Mouse (Mus musculus) liver, embryonic 12.5 days (tissue): Measurements from ENCODE around the gene Nfix. TPM values are rescaled to one million over a fixed set of nuclear protein-coding genes. Genes with fewer than 3 reads are reported as not detected.

Experiments used
- ATAC-seq: fragments of 200-750 bp; cut with Nextera tagmentation; 2 replicates; pipeline ENCODE4 v1.8.0; 2017; ENCODE audit warnings: moderate number of reproducible peaks, mild to moderate bottlenecking, moderate library complexity
- H3K27ac ChIP-seq: fragments of 300-500 bp; sonication (generic); 2 replicates; pipeline ENCODE4 v1.5.1; 2016; ENCODE audit warnings: mild to moderate bottlenecking
- H3K27me3 ChIP-seq: fragments of 300-500 bp; sonication (generic); replicated peaks from 2 replicates; pipeline ENCODE4 v1.6.1; 2016; ENCODE audit warnings: mild to moderate bottlenecking, moderate library complexity
- H3K36me3 ChIP-seq: fragments of 300-500 bp; sonication (generic); 2 replicates; pipeline ENCODE4 v1.6.1; 2016; ENCODE audit warnings: mild to moderate bottlenecking, moderate library complexity
- H3K4me1 ChIP-seq: fragments of 300-500 bp; sonication (generic); 2 replicates; pipeline ENCODE4 v1.6.1; 2016
- H3K4me2 ChIP-seq: fragments of 300-500 bp; sonication (generic); 2 replicates; pipeline ENCODE4 v1.6.1; 2016; ENCODE audit warnings: mild to moderate bottlenecking, moderate library complexity
- H3K4me3 ChIP-seq: fragments of 300-500 bp; sonication (generic); 2 replicates; pipeline ENCODE4 v1.5.1; 2016; ENCODE audit warnings: mild to moderate bottlenecking, moderate library complexity
- H3K9ac ChIP-seq: fragments of 300-500 bp; sonication (generic); 2 replicates; pipeline ENCODE4 v1.6.1; 2016; ENCODE audit warnings: mild to moderate bottlenecking, moderate library complexity
- H3K9me3 ChIP-seq: fragments of 300-500 bp; sonication (generic); replicated peaks from 2 replicates; pipeline ENCODE4 v1.6.1; 2016; ENCODE audit warnings: mild to moderate bottlenecking, moderate library complexity
- WGBS: fragments of 180-500 bp; shearing (Covaris S2); methylation state at CpG from one replicate; pipeline ENCODE4 v1.1.7; 2016; ENCODE audit not compliant: insufficient replicate concordance; 5-methylcytosine and 5-hydroxymethylcytosine counted together
- polyA plus RNA-seq: library from polyadenylated mRNA; unstranded; fragments of >200 nt; fragmentation: Nextera tagmentation; extraction: Ambion mirVana; gene quantifications from 2 replicates; pipeline ENCODE4 v1.2.1, GENCODE M21; 2016

The Nfix gene
- polyA plus RNA-seq, 1 experiment from 2014 or later = 2.8 TPM

- H3K4me3 ChIP-seq = no peak overlapping the region
- ATAC-seq = no peak
- no peaks in the 10 kb centered on the region for H3K4me1 ChIP-seq
- H3K27me3 ChIP-seq = peaks cover 100% of the 10 kb centered on the region
- no peak overlapping the region for H3K4me2 ChIP-seq
- no peak overlapping the region for H3K9ac ChIP-seq
- 5% methylated on average over 10 of the region's 10 CpGs for WGBS
- H3K27ac ChIP-seq = no peak overlapping the region
- H3K9me3 ChIP-seq = no peaks in the 10 kb centered on the region
- no peaks in the 10 kb centered on the region for H3K36me3 ChIP-seq
These were observed 17.5 kb downstream of the Nfix start for GRCm38 (mm10) chr8:84782680-84783079.

GRCm38 (mm10) chr8:84781686-84782505 is 18.2 kb downstream of the Nfix start:
- 14% methylated on average over 5 of the region's 5 CpGs for WGBS
- no peak for ATAC-seq
- H3K9me3 ChIP-seq = no peaks in the 10 kb centered on the region
- no peak overlapping the region for H3K27ac ChIP-seq
- no peak overlapping the region for H3K4me2 ChIP-seq
- no peak overlapping the region for H3K9ac ChIP-seq
- no peaks in the 10 kb centered on the region for H3K4me1 ChIP-seq
- no peaks in the 10 kb centered on the region for H3K36me3 ChIP-seq
- H3K4me3 ChIP-seq = no peak overlapping the region
- peaks cover 100% of the 10 kb centered on the region for H3K27me3 ChIP-seq

- no peak overlapping the region for H3K27ac ChIP-seq
- no peaks in the 10 kb centered on the region for H3K36me3 ChIP-seq
- no peak overlapping the region for H3K4me3 ChIP-seq
- no peak overlapping the region for H3K4me2 ChIP-seq
- H3K4me1 ChIP-seq = no peaks in the 10 kb centered on the region
- WGBS = 30% methylated on average over 6 of the region's 6 CpGs
- H3K9ac ChIP-seq = no peak overlapping the region
- no peaks in the 10 kb centered on the region for H3K9me3 ChIP-seq
- peaks cover 100% of the 10 kb centered on the region for H3K27me3 ChIP-seq
- ATAC-seq = no peak
These were observed 19.0 kb downstream of the Nfix start for GRCm38 (mm10) chr8:84780949-84781680.

- ATAC-seq = no peak
- Histone ChIP-seq H3K27me3 (peaks cover 100% of the 10 kb centered on the region), H3K36me3 (no peaks in the 10 kb centered on the region), H3K27ac (no peak overlapping the region), H3K4me3 (no peak overlapping the region), H3K9me3 (no peaks in the 10 kb centered on the region), H3K4me2 (no peak overlapping the region), H3K9ac (no peak overlapping the region), H3K4me1 (peaks cover 4% of the 10 kb centered on the region; the same call in 1 of the 2 replicates)
- 13% methylated on average over 13 of the region's 13 CpGs for WGBS
These were observed 20.0 kb downstream of the Nfix start for GRCm38 (mm10) chr8:84780225-84780555.

DNA sequence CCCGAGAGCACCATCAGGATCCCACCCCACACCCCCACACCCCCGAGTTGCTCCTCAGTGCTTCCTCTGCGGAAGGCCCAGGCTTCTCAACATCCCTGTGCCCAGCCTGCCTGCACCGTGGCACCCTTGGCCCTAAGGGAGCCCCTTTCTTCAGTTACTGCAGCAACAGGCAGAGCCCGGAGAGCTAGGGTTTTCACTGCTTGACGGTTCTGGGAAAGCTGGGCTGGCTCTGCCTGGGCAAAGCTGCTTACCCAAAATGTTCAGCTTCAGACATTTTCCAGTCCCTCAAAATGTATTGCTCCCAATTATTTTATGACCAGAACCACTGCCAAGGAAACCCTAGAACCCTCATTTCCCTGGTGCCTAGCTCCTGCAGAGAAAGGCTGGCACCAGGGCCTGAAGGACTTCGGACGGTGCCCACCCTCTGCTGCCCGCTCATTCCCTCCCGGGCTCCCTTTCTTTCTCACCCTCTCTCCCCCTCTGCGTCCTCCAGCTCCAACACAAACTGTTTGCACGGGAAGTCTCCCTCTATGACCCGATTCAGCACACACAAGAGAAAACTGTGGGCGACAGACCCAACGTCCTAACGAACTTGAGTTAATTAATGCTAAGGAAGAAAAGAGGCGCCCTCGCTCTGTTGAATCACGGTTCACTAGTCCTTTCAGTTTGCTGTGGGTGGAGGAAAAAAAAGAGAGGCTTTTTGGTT is 20.5 kb downstream of the Nfix start:
- Histone ChIP-seq H3K4me3 (no peak overlapping the region), H3K27ac (no peak overlapping the region), H3K27me3 (peaks cover 100% of the 10 kb centered on the region), H3K4me2 (no peak overlapping the region), H3K4me1 (peaks cover 9% of the 10 kb centered on the region; the same call in 1 of the 2 replicates), H3K9me3 (no peaks in the 10 kb centered on the region), H3K36me3 (no peaks in the 10 kb centered on the region), H3K9ac (no peak overlapping the region)
- ATAC-seq = no peak
- WGBS = 17% methylated on average over 19 of the region's 19 CpGs

DNA sequence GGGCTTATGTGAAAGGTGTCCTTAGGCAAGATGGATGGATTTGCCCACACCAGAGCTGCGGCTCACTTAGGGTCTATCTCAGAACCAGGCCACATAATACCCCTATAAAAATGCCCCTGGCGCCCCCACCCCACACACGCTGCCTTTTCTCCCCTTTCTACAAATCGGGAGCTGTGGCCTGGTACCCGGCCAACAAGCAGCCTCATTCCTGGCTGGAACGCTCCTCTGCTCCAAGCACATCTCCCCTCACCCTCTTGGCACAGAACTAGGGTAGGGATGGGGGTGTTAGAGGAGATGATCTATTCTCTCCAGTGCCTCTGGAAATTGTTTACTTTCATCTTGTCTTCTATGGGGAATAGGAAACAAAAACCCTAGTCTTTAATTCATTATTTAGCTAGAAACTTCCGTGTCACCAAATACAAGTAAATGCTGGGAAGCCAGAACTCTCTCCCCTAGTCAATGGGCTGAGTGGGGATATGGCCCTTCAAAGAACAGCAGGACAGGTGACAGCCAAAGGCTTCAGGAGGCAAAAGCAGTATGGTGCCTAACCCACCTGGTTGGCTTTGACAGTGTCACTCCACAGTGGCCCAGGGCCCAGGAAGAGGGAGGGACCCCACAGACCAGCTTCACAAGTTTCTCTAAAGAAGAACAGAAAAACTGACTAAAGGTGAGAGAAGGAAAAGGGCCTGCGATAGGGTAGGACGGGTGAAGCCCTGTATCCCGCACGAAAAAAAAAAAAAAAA is 21.3 kb downstream of the Nfix start:
- peaks cover 100% of the 10 kb centered on the region for H3K27me3 ChIP-seq
- no peak overlapping the region for H3K9ac ChIP-seq
- no peak for ATAC-seq
- no peak overlapping the region for H3K4me2 ChIP-seq
- H3K36me3 ChIP-seq = no peaks in the 10 kb centered on the region
- H3K9me3 ChIP-seq = no peaks in the 10 kb centered on the region
- no peak overlapping the region for H3K4me3 ChIP-seq
- peaks cover 10% of the 10 kb centered on the region; the same call in 1 of the 2 replicates for H3K4me1 ChIP-seq
- H3K27ac ChIP-seq = no peak overlapping the region
- WGBS = 24% methylated on average over 11 of the region's 11 CpGs

- H3K4me1 ChIP-seq = peaks cover 16% of the 10 kb centered on the region; the same call in 1 of the 2 replicates
- no peak overlapping the region for H3K4me3 ChIP-seq
- H3K27ac ChIP-seq = no peak overlapping the region
- H3K27me3 ChIP-seq = peaks cover 100% of the 10 kb centered on the region
- no peak for ATAC-seq
- H3K9me3 ChIP-seq = no peaks in the 10 kb centered on the region
- H3K36me3 ChIP-seq = no peaks in the 10 kb centered on the region
- H3K9ac ChIP-seq = no peak overlapping the region
- WGBS = 50% methylated on average over 10 of the region's 10 CpGs
- no peak overlapping the region for H3K4me2 ChIP-seq
These were observed 22.1 kb downstream of the Nfix start for GRCm38 (mm10) chr8:84777899-84778637.

DNA sequence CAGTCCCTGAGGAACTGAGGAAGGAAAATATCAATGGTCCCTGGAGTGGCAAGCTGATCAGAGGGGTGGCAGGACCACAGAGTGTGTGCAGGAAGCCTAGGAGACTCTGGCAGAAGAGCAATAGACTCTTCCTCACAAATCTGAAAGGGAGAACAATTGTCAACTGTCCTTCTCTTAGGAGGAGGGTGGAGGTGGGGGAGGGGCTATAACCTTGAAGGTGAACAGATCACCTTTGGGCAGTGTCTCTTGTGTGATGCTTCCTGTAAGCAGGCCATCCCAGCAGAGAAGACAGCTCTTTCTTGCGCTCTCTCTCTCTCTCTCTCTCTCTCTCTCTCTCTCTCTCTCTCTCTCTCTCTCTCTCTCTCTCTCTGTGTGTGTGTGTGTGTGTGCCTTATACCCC is 23.6 kb downstream of the Nfix start:
- no peak overlapping the region for H3K4me3 ChIP-seq
- no peak overlapping the region for H3K27ac ChIP-seq
- peaks cover 100% of the 10 kb centered on the region for H3K27me3 ChIP-seq
- ATAC-seq = no peak
- no CpG with 5 or more reads among the region's 1 CpGs for WGBS
- no peak overlapping the region for H3K4me2 ChIP-seq
- no peak overlapping the region for H3K9ac ChIP-seq
- peaks cover 21% of the 10 kb centered on the region; the same call in 1 of the 2 replicates for H3K4me1 ChIP-seq
- no peaks in the 10 kb centered on the region for H3K9me3 ChIP-seq
- no peaks in the 10 kb centered on the region for H3K36me3 ChIP-seq

DNA sequence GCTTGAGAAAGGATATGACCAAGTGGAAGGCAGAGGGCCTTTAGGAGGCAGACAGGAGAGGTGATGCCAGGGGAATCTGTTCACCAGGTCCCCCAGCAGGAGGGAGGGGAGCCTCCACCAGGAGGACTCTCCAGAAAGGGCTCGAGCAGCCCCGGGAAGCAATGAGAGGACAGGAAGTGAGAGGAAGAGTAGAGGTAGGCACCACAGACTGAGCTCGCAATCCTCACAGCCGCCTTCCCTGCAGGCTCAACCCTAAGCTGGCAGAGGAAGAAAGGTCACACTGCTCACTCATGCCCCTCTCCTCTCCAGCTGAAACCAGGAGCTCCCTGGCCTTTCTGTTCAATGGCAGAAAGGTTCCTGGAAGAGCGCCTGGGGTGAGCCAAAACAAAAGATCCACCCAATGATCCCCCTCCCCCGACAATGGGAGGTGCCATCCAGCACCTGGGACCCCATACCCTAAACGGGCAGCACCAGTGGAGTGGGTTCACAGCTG is 24.5 kb downstream of the Nfix start:
- Histone ChIP-seq H3K27me3 (peaks cover 100% of the 10 kb centered on the region), H3K9ac (no peak overlapping the region), H3K9me3 (no peaks in the 10 kb centered on the region), H3K4me2 (no peak overlapping the region), H3K4me3 (no peak overlapping the region), H3K4me1 (peaks cover 24% of the 10 kb centered on the region), H3K27ac (no peak overlapping the region), H3K36me3 (no peaks in the 10 kb centered on the region)
- 11% methylated on average over 7 of the region's 7 CpGs for WGBS
- no peak for ATAC-seq

DNA sequence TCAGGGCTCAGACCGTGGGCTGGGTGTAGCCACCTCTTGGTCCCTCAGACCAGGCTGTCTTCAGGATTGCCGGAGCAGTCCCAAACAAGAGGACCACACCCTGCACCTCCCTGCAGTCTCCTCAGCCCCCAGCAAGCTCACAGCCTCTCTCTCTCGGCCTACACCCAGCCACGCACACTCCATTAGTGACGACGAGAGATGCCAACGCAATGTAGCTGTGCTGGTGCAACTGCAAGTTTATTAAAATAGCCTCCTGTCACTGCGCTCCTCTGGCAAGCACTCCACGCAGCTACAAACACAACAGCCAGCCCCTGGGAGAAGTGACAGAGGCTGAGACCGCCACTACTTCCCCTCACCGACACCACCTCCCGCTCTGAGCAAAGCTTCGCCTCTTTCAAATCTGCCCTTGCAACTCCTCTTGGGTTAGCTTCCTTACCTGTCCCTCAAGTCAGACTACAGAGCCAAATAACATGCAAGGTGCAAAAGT is 25.0 kb downstream of the Nfix start:
- Histone ChIP-seq H3K36me3 (no peaks in the 10 kb centered on the region), H3K27ac (no peak overlapping the region), H3K4me1 (peaks cover 24% of the 10 kb centered on the region), H3K9ac (no peak overlapping the region), H3K4me2 (no peak overlapping the region), H3K9me3 (no peaks in the 10 kb centered on the region), H3K27me3 (peaks cover 100% of the 10 kb centered on the region), H3K4me3 (no peak overlapping the region)
- WGBS = 8% methylated on average over 13 of the region's 13 CpGs
- no peak for ATAC-seq

DNA sequence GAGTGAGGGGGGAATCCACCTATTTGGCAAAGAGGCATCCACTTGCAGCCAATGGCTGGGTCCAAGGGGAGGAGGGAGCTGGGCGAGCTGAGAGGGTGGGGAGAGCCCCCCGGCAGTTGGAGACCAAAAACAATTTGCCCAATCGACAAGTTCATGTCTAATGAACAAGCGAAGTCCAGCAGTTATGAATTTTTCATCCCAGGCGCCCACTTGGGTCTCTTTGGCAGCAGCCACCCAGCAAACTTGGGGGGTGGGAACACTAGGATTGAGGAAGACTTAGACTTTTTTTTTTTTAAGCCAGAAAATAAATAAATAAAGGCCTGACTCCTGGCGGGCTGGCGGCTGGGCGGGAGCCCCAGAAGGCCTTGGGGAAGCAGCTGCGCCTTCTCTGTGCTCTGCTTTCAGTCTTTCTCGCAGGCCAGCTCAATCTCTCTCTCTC is 25.7 kb downstream of the Nfix start:
- ATAC-seq = no peak
- 6% methylated on average over 10 of the region's 10 CpGs for WGBS
- H3K27me3 ChIP-seq = peaks cover 100% of the 10 kb centered on the region
- H3K4me1 ChIP-seq = peaks cover 24% of the 10 kb centered on the region
- no peak overlapping the region for H3K9ac ChIP-seq
- H3K36me3 ChIP-seq = no peaks in the 10 kb centered on the region
- no peak overlapping the region for H3K4me3 ChIP-seq
- H3K9me3 ChIP-seq = no peaks in the 10 kb centered on the region
- no peak overlapping the region for H3K27ac ChIP-seq
- H3K4me2 ChIP-seq = no peak overlapping the region
